Mouse (Mus musculus): Measurements from ENCODE around the gene Gm10837. TPM values are rescaled to one million over a fixed set of nuclear protein-coding genes. Genes with fewer than 3 reads are reported as not detected.

The Gm10837 gene
- polyA plus RNA-seq, 1 experiment from 2014 or later: 0.19 TPM

GRCm38 (mm10) chr14:122479461-122480109, 10.8 kb upstream of the Gm10837 start:
- Histone ChIP-seq H3K9me3 (ENCODE audit: control insufficient read depth, low read length) (no peaks in the 10 kb centered on the region), H3K27me3 (ENCODE audit: control insufficient read depth, insufficient read depth, low read length) (peaks cover 36% of the 10 kb centered on the region), H3K4me1 (ENCODE audit: control insufficient read depth, insufficient read depth, low read length) (peaks cover 30% of the 10 kb centered on the region), H3K4me3 (ENCODE audit: low read depth, low read length) (peak overlapping the region; percentile 77), H3K9ac (ENCODE audit: low read length) (peak overlapping the region; percentile 60), H3K36me3 (ENCODE audit: control insufficient read depth, insufficient read depth, low read length) (no peaks in the 10 kb centered on the region), H3K4me2 (ENCODE audit: low read depth, severe bottlenecking) (peak overlapping the region; percentile 75), H3K27ac (replicated peaks; ENCODE audit: low read depth, low read length) (no peak overlapping the region)
- WGBS: 17% methylated on average over 17 of the region's 17 CpGs
- DNase-seq (ENCODE audit: low spot score) (peak; percentile 49), ATAC-seq (ENCODE audit: insufficient number of reproducible peaks, low FRiP score, low TSS enrichment, low read depth) (no peak)

GRCm38 (mm10) chr14:122480355-122480754, 10.0 kb upstream of the Gm10837 start:
- Histone ChIP-seq H3K4me1 (ENCODE audit: control insufficient read depth, insufficient read depth, low read length) (peaks cover 36% of the 10 kb centered on the region), H3K4me3 (ENCODE audit: low read depth, low read length) (peak overlapping the region; percentile 77), H3K36me3 (ENCODE audit: control insufficient read depth, insufficient read depth, low read length) (no peaks in the 10 kb centered on the region), H3K27ac (replicated peaks; ENCODE audit: low read depth, low read length) (peak overlapping the region; percentile 52), H3K9me3 (ENCODE audit: control insufficient read depth, low read length) (no peaks in the 10 kb centered on the region), H3K27me3 (ENCODE audit: control insufficient read depth, insufficient read depth, low read length) (peaks cover 38% of the 10 kb centered on the region), H3K9ac (ENCODE audit: low read length) (peak overlapping the region; percentile 35; the same call in 1 of the 2 replicates), H3K4me2 (ENCODE audit: low read depth, severe bottlenecking) (peak overlapping the region; percentile 50)
- ATAC-seq (ENCODE audit: insufficient number of reproducible peaks, low FRiP score, low TSS enrichment, low read depth) (no peak), DNase-seq (ENCODE audit: low spot score) (peak; percentile 52)
- WGBS: 2% methylated on average over 2 of the region's 2 CpGs

GRCm38 (mm10) chr14:122481181-122481580, 9.2 kb upstream of the Gm10837 start:
- DNase-seq (ENCODE audit: low spot score): peak; percentile 68
- peak overlapping the region; percentile 50 for H3K4me2 ChIP-seq (ENCODE audit: low read depth, severe bottlenecking)

GRCm38 (mm10) chr14:122482081-122483023, 8.0 kb upstream of the Gm10837 start:
- H3K9me3 ChIP-seq (ENCODE audit: control insufficient read depth, low read length): no peaks in the 10 kb centered on the region
- H3K9ac ChIP-seq (ENCODE audit: low read length): peak overlapping the region; percentile 8
- H3K36me3 ChIP-seq (ENCODE audit: control insufficient read depth, insufficient read depth, low read length): no peaks in the 10 kb centered on the region
- under 1% methylated on average over 38 of the region's 38 CpGs for WGBS
- peak overlapping the region; percentile 50 for H3K4me2 ChIP-seq (ENCODE audit: low read depth, severe bottlenecking)
- H3K4me1 ChIP-seq (ENCODE audit: control insufficient read depth, insufficient read depth, low read length): peaks cover 37% of the 10 kb centered on the region
- ATAC-seq (ENCODE audit: insufficient number of reproducible peaks, low FRiP score, low TSS enrichment, low read depth): no peak
- peak; percentile 68 for DNase-seq (ENCODE audit: low spot score)
- H3K27me3 ChIP-seq (ENCODE audit: control insufficient read depth, insufficient read depth, low read length): peaks cover 40% of the 10 kb centered on the region
- peak overlapping the region; percentile 3; the same call in 1 of the 2 replicates for H3K4me3 ChIP-seq (ENCODE audit: low read depth, low read length)
- H3K27ac ChIP-seq (replicated peaks; ENCODE audit: low read depth, low read length): 0 out of 2 replicates have a peak overlapping the region, but pooled peaks have one; percentile 37

More at GRCm38 (mm10) chr14:122481181-122481580, 9.2 kb upstream of the Gm10837 start:
- under 1% methylated on average over 15 of the region's 15 CpGs for WGBS
- no peaks in the 10 kb centered on the region for H3K9me3 ChIP-seq (ENCODE audit: control insufficient read depth, low read length)
- H3K4me1 ChIP-seq (ENCODE audit: control insufficient read depth, insufficient read depth, low read length): peaks cover 36% of the 10 kb centered on the region
- ATAC-seq (ENCODE audit: insufficient number of reproducible peaks, low FRiP score, low TSS enrichment, low read depth): no peak
- H3K27me3 ChIP-seq (ENCODE audit: control insufficient read depth, insufficient read depth, low read length): peaks cover 40% of the 10 kb centered on the region
- H3K27ac ChIP-seq (replicated peaks; ENCODE audit: low read depth, low read length): peak overlapping the region; percentile 64
- no peaks in the 10 kb centered on the region for H3K36me3 ChIP-seq (ENCODE audit: control insufficient read depth, insufficient read depth, low read length)
- peak overlapping the region; percentile 56 for H3K9ac ChIP-seq (ENCODE audit: low read length)
- peak overlapping the region; percentile 16 for H3K4me3 ChIP-seq (ENCODE audit: low read depth, low read length)

GRCm38 (mm10) chr14:122483024-122483385, 7.4 kb upstream of the Gm10837 start:
- WGBS: 2% methylated on average over 5 of the region's 5 CpGs
- H3K36me3 ChIP-seq (ENCODE audit: control insufficient read depth, insufficient read depth, low read length): no peaks in the 10 kb centered on the region
- H3K9me3 ChIP-seq (ENCODE audit: control insufficient read depth, low read length): no peaks in the 10 kb centered on the region
- H3K4me3 ChIP-seq (ENCODE audit: low read depth, low read length): no peak overlapping the region
- no peak overlapping the region for H3K27ac ChIP-seq (replicated peaks; ENCODE audit: low read depth, low read length)
- peak overlapping the region; percentile 8 for H3K9ac ChIP-seq (ENCODE audit: low read length)
- ATAC-seq (ENCODE audit: insufficient number of reproducible peaks, low FRiP score, low TSS enrichment, low read depth) (no peak), DNase-seq (ENCODE audit: low spot score) (no peak)
- peaks cover 40% of the 10 kb centered on the region for H3K27me3 ChIP-seq (ENCODE audit: control insufficient read depth, insufficient read depth, low read length)
- H3K4me2 ChIP-seq (ENCODE audit: low read depth, severe bottlenecking): peak overlapping the region; percentile 50; the same call in 1 of the 2 replicates
- H3K4me1 ChIP-seq (ENCODE audit: control insufficient read depth, insufficient read depth, low read length): peaks cover 38% of the 10 kb centered on the region

- Histone ChIP-seq H3K4me1 (ENCODE audit: control insufficient read depth, insufficient read depth, low read length) (peaks cover 33% of the 10 kb centered on the region), H3K4me3 (ENCODE audit: low read depth, low read length) (no peak overlapping the region), H3K4me2 (ENCODE audit: low read depth, severe bottlenecking) (peak overlapping the region; percentile 20)
Measured at GRCm38 (mm10) chr14:122483556-122484421, 6.6 kb upstream of the Gm10837 start.

GRCm38 (mm10) chr14:122484458-122484843, 5.9 kb upstream of the Gm10837 start:
- H3K4me2 ChIP-seq (ENCODE audit: low read depth, severe bottlenecking): peak overlapping the region; percentile 40
- ATAC-seq (ENCODE audit: insufficient number of reproducible peaks, low FRiP score, low TSS enrichment, low read depth) (no peak), DNase-seq (ENCODE audit: low spot score) (no peak)
- peak overlapping the region; percentile 80; the same call in 1 of the 2 replicates for H3K27ac ChIP-seq (replicated peaks; ENCODE audit: low read depth, low read length)
- H3K9ac ChIP-seq (ENCODE audit: low read length): no peak overlapping the region
- peaks cover 34% of the 10 kb centered on the region for H3K27me3 ChIP-seq (ENCODE audit: control insufficient read depth, insufficient read depth, low read length)
- H3K36me3 ChIP-seq (ENCODE audit: control insufficient read depth, insufficient read depth, low read length): no peaks in the 10 kb centered on the region
- no peaks in the 10 kb centered on the region for H3K9me3 ChIP-seq (ENCODE audit: control insufficient read depth, low read length)
- H3K4me3 ChIP-seq (ENCODE audit: low read depth, low read length): no peak overlapping the region
- H3K4me1 ChIP-seq (ENCODE audit: control insufficient read depth, insufficient read depth, low read length): peaks cover 31% of the 10 kb centered on the region
- 6% methylated on average over 4 of the region's 4 CpGs for WGBS

More at GRCm38 (mm10) chr14:122483556-122484421, 6.6 kb upstream of the Gm10837 start:
- peak; percentile 44 for DNase-seq (ENCODE audit: low spot score)
- WGBS: 3% methylated on average over 18 of the region's 18 CpGs
- no peak; the same call in 1 of the 2 replicates for ATAC-seq (ENCODE audit: insufficient number of reproducible peaks, low FRiP score, low TSS enrichment, low read depth)
- H3K36me3 ChIP-seq (ENCODE audit: control insufficient read depth, insufficient read depth, low read length): no peaks in the 10 kb centered on the region
- no peaks in the 10 kb centered on the region for H3K9me3 ChIP-seq (ENCODE audit: control insufficient read depth, low read length)
- H3K27ac ChIP-seq (replicated peaks; ENCODE audit: low read depth, low read length): no peak overlapping the region
- H3K27me3 ChIP-seq (ENCODE audit: control insufficient read depth, insufficient read depth, low read length): peaks cover 36% of the 10 kb centered on the region
- no peak overlapping the region for H3K9ac ChIP-seq (ENCODE audit: low read length)
